Mouse (Mus musculus) cerebellum, adult 2 months (tissue): ENCODE measurements at regions not wholly inside any gene's neighbourhood (a gene's known extent, or its start where the extent isn't known, plus 50 kb on each side); places are given as distances from the start of the nearest gene placed in this dataset.

ENCODE experiments used
- CTCF ChIP-seq: fragments of 200-500 bp; IDR thresholded peaks from 2 replicates; pipeline ENCODE4 v1.5.1; 2011; ENCODE audit warnings: low read depth, mild to moderate bottlenecking, control low read depth, low read length, moderate library complexity, borderline replicate concordance; ENCODE audit not compliant: insufficient read depth
- POLR2A ChIP-seq: fragments of 200-500 bp; IDR thresholded peaks from 2 replicates; pipeline ENCODE4 v1.6.1; 2011; ENCODE audit warnings: low read length, control low read depth, borderline replicate concordance; ENCODE audit not compliant: insufficient read depth

DNA sequence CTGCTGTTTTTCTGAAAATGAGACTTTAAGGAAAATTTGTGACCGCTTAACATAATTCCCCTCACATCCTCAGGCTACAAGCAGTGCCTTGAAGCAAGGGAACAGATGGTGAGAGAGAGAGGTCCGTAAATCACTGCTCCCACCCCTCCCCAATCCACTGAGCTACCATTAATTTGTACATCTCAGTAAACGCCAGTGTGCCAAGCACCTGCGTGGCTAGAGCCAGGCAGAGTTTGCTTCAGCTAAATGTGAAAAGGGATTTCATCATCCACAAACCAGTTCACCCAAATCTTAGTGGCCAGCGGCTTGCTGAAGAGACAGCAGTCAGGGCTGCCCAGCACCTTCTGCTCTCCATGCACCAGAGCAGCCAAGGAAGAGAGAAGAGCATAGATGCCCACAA lies 413.5 kb downstream of the Prdm2 start:
- no peak for TF ChIP-seq POLR2A
- TF ChIP-seq CTCF: no peak
